Mouse (Mus musculus) hindbrain, embryonic 13.5 days (tissue): ENCODE data around the gene Ankrd6. TPM values are rescaled to one million over a fixed set of nuclear protein-coding genes. Genes with fewer than 3 reads are reported as not detected.

Source experiments
- ATAC-seq: fragments of 200-750 bp; cut with Nextera tagmentation; 2 replicates; pipeline ENCODE4 v1.8.0; 2017; ENCODE audit warnings: moderate TSS enrichment; ENCODE audit not compliant: low FRiP score
- H3K27ac ChIP-seq: fragments of 300-500 bp; sonication (generic); 2 replicates; pipeline ENCODE4 v1.5.1; 2015; ENCODE audit warnings: inconsistent platforms, mild to moderate bottlenecking, moderate library complexity
- H3K27me3 ChIP-seq: fragments of 300-500 bp; sonication (generic); 2 replicates; pipeline ENCODE4 v1.6.1; 2015; ENCODE audit warnings: mild to moderate bottlenecking, inconsistent platforms
- H3K36me3 ChIP-seq: fragments of 300-500 bp; sonication (generic); 2 replicates; pipeline ENCODE4 v1.6.1; 2015; ENCODE audit warnings: mild to moderate bottlenecking, inconsistent platforms
- H3K4me1 ChIP-seq: fragments of 300-500 bp; sonication (generic); replicated peaks from 2 replicates; pipeline ENCODE4 v1.6.1; 2015; ENCODE audit warnings: inconsistent platforms
- H3K4me2 ChIP-seq: fragments of 300-500 bp; sonication (generic); 2 replicates; pipeline ENCODE4 v1.6.1; 2015; ENCODE audit warnings: inconsistent platforms, mild to moderate bottlenecking, moderate library complexity
- H3K4me3 ChIP-seq: fragments of 300-500 bp; sonication (generic); 2 replicates; pipeline ENCODE4 v1.5.1; 2015; ENCODE audit warnings: mild to moderate bottlenecking, inconsistent platforms
- H3K9ac ChIP-seq: fragments of 300-500 bp; sonication (generic); 2 replicates; pipeline ENCODE4 v1.6.1; 2015; ENCODE audit warnings: mild to moderate bottlenecking, inconsistent platforms
- H3K9me3 ChIP-seq: fragments of 300-500 bp; sonication (generic); 2 replicates; pipeline ENCODE4 v1.6.1; 2016; ENCODE audit warnings: inconsistent platforms
- WGBS: fragments of 180-500 bp; shearing (Covaris S2); methylation state at CpG from one replicate; pipeline ENCODE4 v1.1.7; 2015; 5-methylcytosine and 5-hydroxymethylcytosine counted together
- polyA plus RNA-seq: library from polyadenylated mRNA; unstranded; fragments of >200 nt; fragmentation: Nextera tagmentation; extraction: Ambion mirVana; gene quantifications from 2 replicates; pipeline ENCODE4 v1.2.1, GENCODE M21; 2015

The Ankrd6 gene
- polyA plus RNA-seq, 1 experiment from 2014 or later, result 19.0 TPM

DNA sequence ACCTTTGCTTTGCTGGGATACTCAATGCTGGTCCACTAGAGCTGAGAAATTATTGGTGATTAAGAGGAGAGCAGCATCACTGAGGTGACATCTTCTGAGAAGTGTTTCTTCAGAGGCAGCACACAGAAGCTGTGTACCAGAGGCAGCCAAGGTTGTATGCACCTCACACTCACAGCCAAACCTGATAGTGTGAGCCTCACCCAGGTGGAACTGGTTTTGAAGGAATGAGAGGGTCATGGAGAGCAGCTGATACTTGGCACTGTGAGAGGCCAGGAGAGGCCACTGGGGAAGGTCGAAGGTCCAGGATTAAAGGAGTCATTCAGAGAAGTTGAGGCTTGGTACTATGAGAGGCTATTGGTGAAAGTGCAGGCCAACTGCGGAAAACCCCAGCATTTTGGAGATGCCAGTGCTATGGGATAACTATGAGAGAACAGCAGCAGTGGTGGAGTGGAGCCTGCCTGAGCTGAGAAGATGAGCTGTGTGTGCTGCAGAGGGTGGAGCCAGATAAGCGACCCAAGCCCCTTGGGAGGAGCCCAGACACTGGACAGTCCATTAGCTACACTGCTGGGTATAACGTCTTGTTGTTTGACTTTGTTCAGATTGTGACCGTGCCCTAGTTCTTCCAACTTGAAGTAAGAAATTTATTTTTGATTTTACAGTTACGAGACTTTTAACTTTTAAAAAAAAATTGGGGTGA is 33.8 kb downstream of the Ankrd6 start:
- Histone ChIP-seq H3K36me3 (no peaks in the 10 kb centered on the region), H3K4me1 (peaks cover 39% of the 10 kb centered on the region), H3K27me3 (no peaks in the 10 kb centered on the region), H3K9me3 (no peaks in the 10 kb centered on the region), H3K4me3 (no peak overlapping the region), H3K27ac (peak overlapping the region; percentile 80), H3K9ac (no peak overlapping the region), H3K4me2 (no peak overlapping the region)
- WGBS, result 53% methylated on average over 6 of the region's 6 CpGs
- ATAC-seq, result no peak

DNA sequence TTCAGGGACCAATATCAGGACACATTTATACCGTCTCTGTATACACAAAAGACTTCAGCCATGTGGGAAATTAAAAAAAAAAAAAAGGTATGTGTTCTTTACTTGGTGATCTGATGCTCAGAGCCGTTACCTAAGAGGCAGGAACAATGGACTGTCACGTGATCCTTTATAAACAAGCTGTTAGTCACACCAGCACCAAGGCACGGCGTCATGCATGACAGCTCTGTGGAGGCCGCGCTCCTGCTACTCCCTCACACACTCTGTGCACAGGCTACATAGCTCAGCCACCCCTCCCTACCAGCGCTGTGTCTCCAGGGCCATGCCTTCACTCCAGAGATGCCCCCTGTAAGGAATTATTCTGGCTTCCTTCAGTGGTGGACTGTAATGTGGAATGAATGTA is 34.7 kb downstream of the Ankrd6 start:
- no peaks in the 10 kb centered on the region for H3K9me3 ChIP-seq
- H3K27ac ChIP-seq, result peak overlapping the region; percentile 80
- peak overlapping the region; percentile 43; the same call in 1 of the 2 replicates for H3K9ac ChIP-seq
- peak; percentile 76 for ATAC-seq
- 15% methylated on average over 8 of the region's 8 CpGs for WGBS
- H3K4me2 ChIP-seq, result peak overlapping the region; percentile 9; the same call in 1 of the 2 replicates
- no peaks in the 10 kb centered on the region for H3K27me3 ChIP-seq
- H3K36me3 ChIP-seq, result no peaks in the 10 kb centered on the region
- H3K4me1 ChIP-seq, result peaks cover 37% of the 10 kb centered on the region
- H3K4me3 ChIP-seq, result no peak overlapping the region

DNA sequence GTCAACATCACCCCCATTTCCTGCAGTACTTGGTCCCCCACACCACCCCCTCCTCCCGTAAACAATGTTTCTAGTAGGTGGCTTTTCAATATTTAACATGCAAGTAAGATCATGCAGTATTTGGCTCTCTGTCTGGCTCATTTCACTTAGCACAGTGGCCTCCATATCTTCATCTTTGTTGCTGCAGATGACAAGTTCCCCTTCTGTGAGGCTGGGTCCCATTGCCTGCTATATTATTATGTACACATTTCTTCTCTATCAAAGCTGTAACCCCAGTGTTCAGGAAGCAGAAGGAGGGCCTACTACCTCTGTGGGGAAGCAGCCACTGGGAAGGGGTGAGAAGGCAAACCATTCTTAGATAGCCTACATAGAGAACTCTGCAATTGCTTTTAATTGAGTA is 40.6 kb downstream of the Ankrd6 start:
- Histone ChIP-seq H3K9ac (no peak overlapping the region), H3K27ac (no peak overlapping the region), H3K9me3 (no peaks in the 10 kb centered on the region), H3K36me3 (no peaks in the 10 kb centered on the region), H3K4me3 (no peak overlapping the region), H3K4me2 (no peak overlapping the region), H3K27me3 (no peaks in the 10 kb centered on the region), H3K4me1 (0 out of 2 replicates have a peak, but pooled peaks cover 7% of the 10 kb centered on the region)
- ATAC-seq, result no peak
- WGBS, result 96% methylated on average over 1 of the region's 1 CpGs

DNA sequence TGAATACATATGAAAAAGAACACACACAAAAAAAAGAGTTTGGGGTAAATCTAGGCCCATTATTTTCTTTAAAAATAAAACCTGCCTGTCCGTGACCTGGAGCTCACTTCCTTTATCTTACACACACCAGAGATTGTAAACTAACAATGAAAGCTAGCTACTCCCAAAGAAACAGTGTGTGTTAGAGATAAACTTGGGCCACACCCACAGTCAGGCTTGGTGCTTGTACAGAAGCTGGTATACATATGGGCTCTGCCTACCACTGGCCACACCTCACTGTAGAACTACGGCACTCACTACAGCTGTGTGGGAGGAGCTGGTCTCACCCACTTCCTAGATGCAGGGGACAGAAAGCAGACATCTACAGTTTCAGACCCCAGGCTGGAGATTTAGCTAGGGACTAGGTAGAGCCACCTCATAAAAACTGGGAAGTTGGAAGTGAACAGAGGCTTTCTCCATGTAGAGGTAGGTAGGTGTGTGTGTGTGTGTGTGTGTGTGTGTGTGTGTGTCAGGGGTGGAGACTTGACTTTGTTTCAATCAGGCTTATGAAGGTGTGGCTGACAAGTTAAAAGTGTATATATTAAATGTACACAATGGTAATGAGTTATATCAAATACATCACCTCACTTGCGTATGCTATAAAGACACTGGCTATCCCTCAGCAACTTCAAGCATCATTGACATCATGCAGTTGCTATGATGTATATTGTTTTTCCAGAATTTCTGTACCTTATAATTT is 41.2 kb downstream of the Ankrd6 start:
- Histone ChIP-seq H3K4me1 (0 out of 2 replicates have a peak, but pooled peaks cover 6% of the 10 kb centered on the region), H3K9ac (no peak overlapping the region), H3K27me3 (no peaks in the 10 kb centered on the region), H3K4me2 (no peak overlapping the region), H3K36me3 (no peaks in the 10 kb centered on the region), H3K27ac (no peak overlapping the region), H3K9me3 (no peaks in the 10 kb centered on the region), H3K4me3 (no peak overlapping the region)
- no peak for ATAC-seq
- 86% methylated on average over 3 of the region's 3 CpGs for WGBS

DNA sequence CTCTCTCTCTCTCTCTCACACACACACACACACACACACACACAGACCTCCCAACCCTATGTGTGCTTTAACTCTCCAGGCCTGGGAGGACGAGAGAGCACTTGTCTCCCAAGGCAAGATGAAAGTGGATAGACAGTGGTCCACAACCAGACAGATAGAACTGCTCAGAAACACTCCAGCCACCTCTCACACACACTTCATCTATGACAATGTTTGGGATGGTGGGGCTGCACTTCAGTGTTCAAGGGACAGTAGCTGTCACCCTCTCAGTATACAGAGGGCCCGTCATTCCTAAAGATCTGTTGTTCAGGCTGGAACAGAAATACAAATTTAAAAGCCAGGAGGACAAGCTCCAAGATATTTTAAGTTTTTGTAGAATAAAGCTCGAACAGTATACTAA is 43.0 kb downstream of the Ankrd6 start:
- Histone ChIP-seq H3K9me3 (no peaks in the 10 kb centered on the region), H3K9ac (no peak overlapping the region), H3K4me3 (no peak overlapping the region), H3K4me2 (no peak overlapping the region), H3K36me3 (no peaks in the 10 kb centered on the region), H3K4me1 (0 out of 2 replicates have a peak, but pooled peaks cover 6% of the 10 kb centered on the region), H3K27me3 (no peaks in the 10 kb centered on the region), H3K27ac (no peak overlapping the region)
- 94% methylated on average over 3 of the region's 3 CpGs for WGBS
- no peak for ATAC-seq

DNA sequence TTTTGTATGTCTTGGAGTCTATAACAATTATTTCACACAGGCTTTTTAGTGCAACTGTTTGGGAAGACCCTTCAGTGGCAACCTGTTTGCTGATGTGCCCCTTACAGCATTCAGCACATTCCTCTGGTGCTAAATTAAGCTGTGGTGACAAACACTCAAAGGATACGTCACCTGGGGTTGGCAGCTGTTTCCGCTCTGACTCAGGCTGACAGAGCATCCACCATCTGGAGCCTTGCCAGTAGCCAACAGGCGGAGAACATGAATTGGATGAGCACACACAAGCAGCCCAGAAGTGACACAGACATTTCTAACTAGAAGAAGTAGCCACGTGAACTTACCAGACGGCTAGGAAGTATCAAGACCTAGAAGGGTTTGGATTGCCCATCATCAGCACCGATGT is 44.0 kb downstream of the Ankrd6 start:
- Histone ChIP-seq H3K36me3 (no peaks in the 10 kb centered on the region), H3K9ac (no peak overlapping the region), H3K4me2 (no peak overlapping the region), H3K4me3 (no peak overlapping the region), H3K9me3 (no peaks in the 10 kb centered on the region), H3K4me1 (0 out of 2 replicates have a peak, but pooled peaks cover 6% of the 10 kb centered on the region), H3K27me3 (no peaks in the 10 kb centered on the region), H3K27ac (no peak overlapping the region)
- ATAC-seq, result no peak
- WGBS, result 57% methylated on average over 6 of the region's 6 CpGs

DNA sequence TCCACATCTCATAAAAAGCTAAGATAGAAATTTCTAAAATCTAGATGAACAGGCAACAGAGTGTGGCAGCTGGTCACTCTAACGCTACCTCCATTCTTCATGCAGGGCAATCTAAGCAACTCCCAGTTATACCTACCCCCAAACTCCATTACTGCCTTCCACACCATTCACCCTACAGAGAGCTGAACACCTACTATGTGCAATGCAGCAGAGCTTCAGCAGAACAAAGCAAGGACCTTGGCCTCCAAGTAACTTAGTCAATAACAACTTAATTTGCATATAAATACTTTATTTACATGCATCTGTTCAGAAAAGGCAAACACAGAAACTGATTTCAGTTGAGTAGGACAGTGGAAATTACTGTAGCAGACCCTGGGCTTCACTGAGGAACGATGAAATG is 44.7 kb downstream of the Ankrd6 start:
- ATAC-seq, result no peak
- Histone ChIP-seq H3K27ac (no peak overlapping the region), H3K4me2 (no peak overlapping the region), H3K27me3 (no peaks in the 10 kb centered on the region), H3K4me1 (0 out of 2 replicates have a peak, but pooled peaks cover 6% of the 10 kb centered on the region), H3K9ac (no peak overlapping the region), H3K36me3 (no peaks in the 10 kb centered on the region), H3K9me3 (no peaks in the 10 kb centered on the region), H3K4me3 (no peak overlapping the region)
- 88% methylated on average over 2 of the region's 2 CpGs for WGBS

DNA sequence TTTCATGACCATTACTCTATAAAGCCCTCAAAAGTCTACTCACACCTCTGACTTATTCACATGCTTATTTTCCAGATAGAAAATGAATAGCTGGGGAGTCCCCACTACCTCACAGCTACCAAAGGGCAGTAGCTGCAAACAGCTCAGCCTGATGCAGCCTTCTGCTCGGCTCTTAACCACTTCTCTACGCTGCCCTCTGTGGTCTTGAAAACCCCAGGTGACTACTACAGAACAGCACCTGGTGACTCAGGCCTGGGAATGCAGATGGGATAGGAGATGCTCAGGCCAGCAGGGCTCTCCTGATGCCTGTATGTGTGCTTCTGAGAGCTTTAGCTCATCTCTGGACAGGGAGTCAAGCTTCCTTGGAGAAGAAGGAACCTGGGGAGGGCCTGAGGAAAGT is 45.3 kb downstream of the Ankrd6 start:
- Histone ChIP-seq H3K4me3 (no peak overlapping the region), H3K36me3 (no peaks in the 10 kb centered on the region), H3K9ac (no peak overlapping the region), H3K4me2 (no peak overlapping the region), H3K27me3 (no peaks in the 10 kb centered on the region), H3K4me1 (0 out of 2 replicates have a peak, but pooled peaks cover 6% of the 10 kb centered on the region), H3K27ac (no peak overlapping the region), H3K9me3 (no peaks in the 10 kb centered on the region)
- ATAC-seq, result no peak
- WGBS, result 79% methylated on average over 2 of the region's 2 CpGs

DNA sequence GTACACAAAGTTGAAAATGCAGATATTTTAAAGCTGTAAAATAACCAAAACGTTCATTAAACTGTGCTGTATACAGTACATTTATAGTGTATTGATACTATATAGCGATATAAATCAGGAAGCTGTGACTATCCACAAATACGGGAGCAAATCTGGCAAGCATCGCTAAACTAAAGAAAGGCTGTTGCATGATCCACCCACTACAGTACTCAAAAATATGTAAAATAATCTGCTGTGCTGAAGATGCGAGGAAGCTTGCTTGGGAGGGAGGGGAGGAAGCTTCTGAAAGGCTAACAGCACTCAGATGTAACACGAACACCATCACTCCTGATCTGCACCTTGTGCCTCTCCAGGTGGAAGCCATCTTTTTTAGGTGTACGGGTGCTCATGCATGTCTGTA is 46.8 kb downstream of the Ankrd6 start:
- no peak overlapping the region for H3K27ac ChIP-seq
- 0 out of 2 replicates have a peak, but pooled peaks cover 6% of the 10 kb centered on the region for H3K4me1 ChIP-seq
- H3K36me3 ChIP-seq, result no peaks in the 10 kb centered on the region
- no peak overlapping the region for H3K9ac ChIP-seq
- no peaks in the 10 kb centered on the region for H3K9me3 ChIP-seq
- H3K4me3 ChIP-seq, result no peak overlapping the region
- no peaks in the 10 kb centered on the region for H3K27me3 ChIP-seq
- 94% methylated on average over 7 of the region's 7 CpGs for WGBS
- ATAC-seq, result no peak
- no peak overlapping the region for H3K4me2 ChIP-seq

DNA sequence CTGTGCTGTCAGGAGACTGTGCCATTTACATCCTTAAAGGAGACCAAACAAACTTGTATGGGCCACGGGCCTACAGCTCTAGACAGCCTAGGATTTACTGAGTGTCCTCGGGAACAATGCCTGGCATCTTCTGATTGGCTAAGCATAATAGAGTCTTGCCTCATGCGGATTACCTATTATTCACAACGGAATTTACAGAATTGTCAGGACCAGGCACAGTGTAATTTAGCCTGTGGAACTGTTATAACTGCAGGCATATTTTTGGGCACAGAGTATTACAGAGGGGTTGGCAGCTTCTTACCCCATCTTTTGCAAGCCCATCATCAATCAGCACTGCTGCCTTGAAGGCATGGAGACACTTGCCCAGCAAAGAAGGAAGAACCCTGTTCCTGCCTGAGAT is 51.6 kb downstream of the Ankrd6 start:
- no peak for ATAC-seq
- H3K36me3 ChIP-seq, result peaks cover 6% of the 10 kb centered on the region; the same call in 1 of the 2 replicates
- H3K27ac ChIP-seq, result no peak overlapping the region
- no peak overlapping the region for H3K4me2 ChIP-seq
- no peaks in the 10 kb centered on the region for H3K27me3 ChIP-seq
- H3K9me3 ChIP-seq, result peaks cover 8% of the 10 kb centered on the region
- WGBS, result 51% methylated on average over 4 of the region's 4 CpGs
- no peaks in the 10 kb centered on the region for H3K4me1 ChIP-seq
- no peak overlapping the region for H3K9ac ChIP-seq
- no peak overlapping the region for H3K4me3 ChIP-seq

DNA sequence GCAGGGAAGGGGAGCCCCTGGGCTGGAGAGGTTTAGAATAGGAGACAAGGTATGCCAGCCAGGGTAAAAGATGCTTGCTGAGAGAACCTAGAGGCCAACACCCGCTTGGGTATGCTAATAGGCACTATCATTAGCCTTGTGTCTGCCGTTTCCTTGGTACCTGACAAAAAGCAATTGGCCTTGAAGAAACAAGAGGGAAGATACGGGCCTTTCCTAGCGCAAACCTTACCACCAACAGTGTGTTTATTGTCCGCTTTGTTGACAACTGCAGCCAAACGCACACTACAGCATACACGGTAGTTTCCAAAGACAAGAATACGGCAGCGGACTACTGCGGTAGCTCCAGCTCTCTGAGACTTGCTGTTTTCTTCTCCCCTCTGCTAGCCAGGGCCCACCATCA is 59.3 kb downstream of the Ankrd6 start:
- no peak overlapping the region for H3K4me2 ChIP-seq
- no peak overlapping the region for H3K27ac ChIP-seq
- no peak overlapping the region for H3K9ac ChIP-seq
- peaks cover 6% of the 10 kb centered on the region; the same call in 1 of the 2 replicates for H3K36me3 ChIP-seq
- peaks cover 24% of the 10 kb centered on the region for H3K4me1 ChIP-seq
- H3K27me3 ChIP-seq, result peaks cover 19% of the 10 kb centered on the region
- ATAC-seq, result no peak
- no peak overlapping the region for H3K4me3 ChIP-seq
- peaks cover 16% of the 10 kb centered on the region for H3K9me3 ChIP-seq
- 68% methylated on average over 10 of the region's 10 CpGs for WGBS

DNA sequence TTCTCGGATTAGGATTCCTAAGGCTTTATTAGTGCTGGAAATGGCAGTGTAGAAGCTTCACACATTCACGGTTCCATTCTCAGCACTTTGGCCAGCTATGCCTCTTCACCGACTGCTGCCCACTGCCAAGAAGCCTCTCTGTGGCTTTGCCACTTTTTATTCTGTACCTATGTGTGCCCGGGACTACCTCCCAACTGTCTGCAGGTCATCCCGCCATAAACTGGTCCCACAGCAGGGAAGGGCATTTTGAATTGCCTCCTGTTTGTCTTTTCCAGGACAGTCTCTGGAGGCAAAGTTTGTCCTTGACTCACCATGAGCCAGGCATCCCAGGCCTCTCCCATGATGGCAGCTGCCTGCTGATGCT is 59.9 kb downstream of the Ankrd6 start:
- H3K27me3 ChIP-seq, result peaks cover 22% of the 10 kb centered on the region
- H3K9ac ChIP-seq, result no peak overlapping the region
- H3K36me3 ChIP-seq, result peaks cover 6% of the 10 kb centered on the region; the same call in 1 of the 2 replicates
- WGBS, result 82% methylated on average over 5 of the region's 5 CpGs
- no peak overlapping the region for H3K27ac ChIP-seq
- H3K9me3 ChIP-seq, result peaks cover 16% of the 10 kb centered on the region
- no peak overlapping the region for H3K4me3 ChIP-seq
- H3K4me2 ChIP-seq, result no peak overlapping the region
- peaks cover 24% of the 10 kb centered on the region for H3K4me1 ChIP-seq
- no peak for ATAC-seq
